Mouse (Mus musculus) erythroblast, embryonic 14.5 days (primary cell): Measurements from ENCODE around the gene Dnajc8. TPM values are rescaled to one million over a fixed set of nuclear protein-coding genes. Genes with fewer than 3 reads are reported as not detected.

Experiments
- H3K27me3 ChIP-seq: 2 replicates; pipeline ENCODE4 v1.6.1; 2012; ENCODE audit warnings: inconsistent platforms; ENCODE audit not compliant: control insufficient read depth
- H3K36me3 ChIP-seq: 2 replicates; pipeline ENCODE4 v1.6.1; 2012; ENCODE audit warnings: mild to moderate bottlenecking, inconsistent platforms; ENCODE audit not compliant: control insufficient read depth
- H3K4me1 ChIP-seq: 2 replicates; pipeline ENCODE4 v1.6.1; 2012; ENCODE audit warnings: inconsistent platforms; ENCODE audit not compliant: control insufficient read depth
- H3K4me3 ChIP-seq: replicated peaks from 2 replicates; pipeline ENCODE3; 2012; ENCODE audit warnings: moderate library complexity, mild to moderate bottlenecking, inconsistent platforms
- H3K9me3 ChIP-seq: 2 replicates; pipeline ENCODE4 v1.6.1; 2012; ENCODE audit warnings: low read length, inconsistent platforms, mixed read lengths; ENCODE audit not compliant: control insufficient read depth
- GATA1 ChIP-seq: IDR thresholded peaks from 2 replicates; pipeline ENCODE4 v1.6.1; 2012; ENCODE audit warnings: low read length, inconsistent platforms, mixed read lengths
- TAL1 ChIP-seq: IDR thresholded peaks from 3 replicates; pipeline ENCODE4 v1.6.1; 2012; ENCODE audit warnings: low read length, inconsistent platforms, mixed read lengths
- polyA plus RNA-seq: library from polyadenylated mRNA; stranded (reverse); fragments of >175 nt; gene quantifications from 2 replicates; pipeline ENCODE4 v1.2.3, GENCODE M21; 2012

The Dnajc8 gene
- polyA plus RNA-seq, 1 experiment: 28.3 TPM

GRCm38 (mm10) chr4:132513395-132514273, 21.7 kb upstream of the Dnajc8 start:
- H3K27me3 ChIP-seq: no peaks in the 10 kb centered on the region
- H3K4me3 ChIP-seq: peak overlapping the region; percentile 48
- no peaks in the 10 kb centered on the region for H3K36me3 ChIP-seq
- H3K9me3 ChIP-seq: no peaks in the 10 kb centered on the region
- TF ChIP-seq GATA1 (no peak), TAL1 (no peak)
- peaks cover 73% of the 10 kb centered on the region for H3K4me1 ChIP-seq

GRCm38 (mm10) chr4:132514555-132515135, 20.7 kb upstream of the Dnajc8 start:
- Histone ChIP-seq H3K4me3 (peak overlapping the region; percentile 80), H3K36me3 (no peaks in the 10 kb centered on the region), H3K27me3 (no peaks in the 10 kb centered on the region), H3K9me3 (no peaks in the 10 kb centered on the region), H3K4me1 (peaks cover 63% of the 10 kb centered on the region)
- TF ChIP-seq TAL1: no peak
- no peak for TF ChIP-seq GATA1

GRCm38 (mm10) chr4:132515369-132516155, 19.8 kb upstream of the Dnajc8 start:
- Histone ChIP-seq H3K9me3 (no peaks in the 10 kb centered on the region), H3K4me1 (peaks cover 56% of the 10 kb centered on the region), H3K4me3 (peak overlapping the region; percentile 80), H3K36me3 (no peaks in the 10 kb centered on the region), H3K27me3 (no peaks in the 10 kb centered on the region)
- no peak for TF ChIP-seq GATA1
- no peak for TF ChIP-seq TAL1

- Histone ChIP-seq H3K9me3 (no peaks in the 10 kb centered on the region), H3K4me3 (no peak overlapping the region), H3K27me3 (no peaks in the 10 kb centered on the region), H3K4me1 (peaks cover 32% of the 10 kb centered on the region), H3K36me3 (no peaks in the 10 kb centered on the region)
- TF ChIP-seq TAL1: no peak
- TF ChIP-seq GATA1: no peak
Measured at GRCm38 (mm10) chr4:132518066-132518465, 17.3 kb upstream of the Dnajc8 start.

- TF ChIP-seq TAL1: no peak
- no peak for TF ChIP-seq GATA1
- H3K4me3 ChIP-seq: no peak overlapping the region
Measured at GRCm38 (mm10) chr4:132519188-132519587, 16.2 kb upstream of the Dnajc8 start.

GRCm38 (mm10) chr4:132524321-132524741, 11.0 kb upstream of the Dnajc8 start:
- Histone ChIP-seq H3K4me3 (no peak overlapping the region), H3K36me3 (peaks cover 30% of the 10 kb centered on the region), H3K27me3 (no peaks in the 10 kb centered on the region), H3K4me1 (peaks cover 49% of the 10 kb centered on the region), H3K9me3 (no peaks in the 10 kb centered on the region)
- TF ChIP-seq GATA1 (no peak), TAL1 (no peak)

More at GRCm38 (mm10) chr4:132519188-132519587, 16.2 kb upstream of the Dnajc8 start:
- Histone ChIP-seq H3K9me3 (no peaks in the 10 kb centered on the region), H3K27me3 (no peaks in the 10 kb centered on the region), H3K4me1 (peaks cover 29% of the 10 kb centered on the region), H3K36me3 (no peaks in the 10 kb centered on the region)

- no peaks in the 10 kb centered on the region for H3K9me3 ChIP-seq
- H3K27me3 ChIP-seq: no peaks in the 10 kb centered on the region
- peaks cover 35% of the 10 kb centered on the region for H3K36me3 ChIP-seq
- no peak overlapping the region for H3K4me3 ChIP-seq
- peaks cover 54% of the 10 kb centered on the region for H3K4me1 ChIP-seq
- TF ChIP-seq TAL1 (no peak), GATA1 (no peak)
Measured at GRCm38 (mm10) chr4:132524808-132525207, 10.5 kb upstream of the Dnajc8 start.

GRCm38 (mm10) chr4:132526678-132527077, 8.7 kb upstream of the Dnajc8 start:
- Histone ChIP-seq H3K36me3 (peaks cover 54% of the 10 kb centered on the region), H3K9me3 (no peaks in the 10 kb centered on the region), H3K4me1 (peaks cover 73% of the 10 kb centered on the region), H3K27me3 (no peaks in the 10 kb centered on the region), H3K4me3 (no peak overlapping the region)
- TF ChIP-seq GATA1: no peak

GRCm38 (mm10) chr4:132527917-132528522, 7.3 kb upstream of the Dnajc8 start:
- H3K27me3 ChIP-seq: no peaks in the 10 kb centered on the region
- TF ChIP-seq GATA1: no peak
- TF ChIP-seq TAL1: no peak
- H3K4me1 ChIP-seq: peaks cover 77% of the 10 kb centered on the region
- H3K9me3 ChIP-seq: no peaks in the 10 kb centered on the region
- H3K36me3 ChIP-seq: peaks cover 67% of the 10 kb centered on the region
- no peak overlapping the region for H3K4me3 ChIP-seq
